Mouse (Mus musculus) megakaryocyte, embryonic 14.5 days (primary cell): Measurements from ENCODE around the gene Ubxn6.
"Not testable (repeated sequence)": the region's sequence is repeated elsewhere in the genome, so short reads cannot be mapped to it uniquely, and the experiment has no call there.

ENCODE experiments used
- FLI1 ChIP-seq: IDR thresholded peaks from 2 replicates; pipeline ENCODE4 v1.6.1; 2012; ENCODE audit warnings: low read length, inconsistent platforms, mixed read lengths
- GATA1 ChIP-seq: IDR thresholded peaks from 3 replicates; pipeline ENCODE4 v1.6.1; 2012; ENCODE audit warnings: mixed read lengths, low read length, inconsistent platforms, borderline replicate concordance

GRCm38 (mm10) chr17:56065715-56066114 is 9.1 kb downstream of the Ubxn6 start:
- not testable (repeated sequence) for TF ChIP-seq GATA1, FLI1
